Mouse (Mus musculus) liver (tissue): ENCODE measurements around the gene Amotl1.
"Not testable (repeated sequence)": the region's sequence is repeated elsewhere in the genome, so short reads cannot be mapped to it uniquely, and the experiment has no call there.

Experiments
- DNase-seq: peaks from one replicate; pipeline ENCODE4 v3.0.0-alpha.2; 2020; ENCODE audit warnings: mixed read lengths

Amotl1 gene

GRCm38 (mm10) chr9:14598157-14598556 is 46.7 kb downstream of the Amotl1 start:
- no peak for DNase-seq

DNA sequence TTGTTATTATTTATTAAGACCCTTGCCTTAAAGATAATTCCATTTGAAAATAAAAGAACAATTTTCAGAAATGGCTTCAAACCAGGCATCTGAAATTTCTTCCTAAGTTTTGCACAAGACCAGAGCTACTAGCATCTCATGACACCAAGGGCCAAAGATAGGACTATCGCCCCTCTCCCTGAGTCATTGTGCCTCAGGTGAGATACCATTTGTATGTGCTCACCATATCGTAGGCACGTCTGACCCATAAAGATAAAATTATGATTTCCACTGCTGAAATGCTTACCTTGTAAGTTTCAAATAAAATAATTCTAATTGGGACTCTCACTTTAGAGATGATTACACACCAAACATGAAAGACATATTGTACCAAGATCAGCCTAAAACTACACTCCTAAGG is 47.4 kb downstream of the Amotl1 start:
- DNase-seq: no peak

- DNase-seq: no peak
Measured at GRCm38 (mm10) chr9:14596858-14597257, 48.0 kb downstream of the Amotl1 start.

DNA sequence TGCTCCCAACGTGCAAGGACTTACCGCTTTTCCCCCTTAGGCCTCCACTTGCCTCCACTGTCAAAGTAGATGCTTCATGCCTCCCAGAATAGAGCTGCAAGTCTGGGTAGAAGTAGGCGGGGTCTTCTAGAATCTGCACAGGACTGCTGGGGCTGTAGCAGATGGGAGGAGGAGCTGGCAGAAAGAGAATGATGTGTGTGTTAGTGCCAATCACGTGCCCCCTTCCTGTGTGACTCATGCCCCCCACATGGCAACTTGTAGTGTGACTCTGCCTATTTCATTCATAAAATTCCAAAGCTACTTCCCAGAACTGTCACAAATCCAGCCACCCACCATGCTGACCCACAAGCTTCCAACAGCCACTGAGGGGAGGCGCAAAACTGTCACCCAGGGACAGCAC is 48.4 kb downstream of the Amotl1 start:
- DNase-seq: no peak

GRCm38 (mm10) chr9:14595893-14596292 is 49.0 kb downstream of the Amotl1 start:
- no peak for DNase-seq

GRCm38 (mm10) chr9:14593880-14594279 is 51.0 kb downstream of the Amotl1 start:
- no peak for DNase-seq

DNA sequence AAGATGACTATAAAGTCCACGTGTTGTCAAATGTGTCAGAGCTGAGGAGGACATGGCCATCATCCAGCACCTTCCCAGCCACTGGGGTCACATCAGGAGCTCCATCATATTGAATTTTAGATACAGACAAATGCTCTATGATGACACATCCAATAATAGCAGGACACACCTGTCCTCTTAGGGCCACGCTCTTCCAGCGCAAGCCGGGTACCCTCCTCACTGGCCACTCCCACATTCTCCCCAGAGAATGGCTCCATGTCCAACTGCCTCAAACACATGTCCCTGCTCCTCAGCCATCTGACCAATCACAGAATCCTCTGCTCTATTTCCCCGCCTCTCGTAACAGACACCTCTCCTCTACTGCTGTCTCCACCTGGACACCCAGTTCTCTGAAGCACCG is 54.2 kb downstream of the Amotl1 start:
- no peak for DNase-seq

GRCm38 (mm10) chr9:14588690-14589089 is 56.2 kb downstream of the Amotl1 start:
- no peak for DNase-seq

DNA sequence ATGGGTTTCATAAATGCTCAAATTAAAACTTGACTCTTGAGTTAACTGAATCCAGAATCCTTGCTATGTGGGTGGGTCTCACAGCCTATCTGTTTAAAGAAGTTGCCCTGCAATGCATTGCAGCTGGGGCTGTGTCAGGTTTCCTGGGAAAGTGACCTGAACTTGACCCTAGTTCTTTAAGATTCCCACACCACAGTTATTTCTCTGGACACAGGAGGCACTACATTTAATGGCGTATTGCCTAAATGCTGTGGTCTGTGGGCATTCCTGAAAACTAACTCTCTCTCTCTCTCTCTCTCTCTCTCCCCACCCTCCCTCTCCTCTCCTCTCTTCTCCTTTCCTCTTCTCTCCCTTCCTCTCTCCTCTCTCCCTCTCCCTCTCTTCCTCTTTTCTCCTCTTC is 59.2 kb downstream of the Amotl1 start:
- no peak for DNase-seq

DNA sequence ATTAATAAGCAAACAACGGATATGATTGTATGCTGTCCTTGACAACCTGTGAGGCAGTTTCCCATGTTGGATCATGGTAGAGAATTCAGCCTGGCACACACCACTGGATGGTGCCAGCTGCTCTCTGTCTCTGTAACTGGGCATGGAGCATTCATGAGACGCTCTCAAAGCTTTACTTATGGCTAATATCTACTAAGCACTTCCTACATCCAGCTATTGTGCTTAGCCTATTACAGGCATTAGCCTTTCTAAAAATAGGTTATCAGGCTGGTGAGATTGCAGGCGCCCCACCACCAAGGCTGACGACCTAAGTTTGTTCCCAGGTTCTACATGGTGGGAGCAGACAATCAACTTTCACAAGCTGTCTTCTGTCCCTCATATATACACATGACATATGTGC is 65.9 kb downstream of the Amotl1 start:
- no peak for DNase-seq

DNA sequence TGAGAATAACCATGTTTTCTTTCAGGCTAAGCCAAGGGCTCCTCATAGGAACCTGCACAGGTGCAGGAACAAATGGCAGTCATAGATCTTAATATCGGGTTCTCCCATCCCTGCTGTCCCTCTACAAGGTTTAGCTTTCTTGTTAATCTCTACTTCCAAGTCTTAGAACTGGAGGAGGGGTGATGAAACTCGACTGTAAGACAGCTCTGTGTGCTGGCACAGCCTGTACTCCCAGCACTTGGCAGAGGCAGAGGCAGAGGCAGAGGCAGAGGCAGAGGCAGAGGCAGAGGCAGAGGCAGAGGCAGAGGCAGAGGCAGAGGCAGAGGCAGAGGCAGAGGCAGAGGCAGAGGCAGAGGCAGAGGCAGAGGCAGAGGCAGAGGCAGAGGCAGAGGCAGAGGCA is 68.5 kb downstream of the Amotl1 start:
- not testable (repeated sequence) for DNase-seq

DNA sequence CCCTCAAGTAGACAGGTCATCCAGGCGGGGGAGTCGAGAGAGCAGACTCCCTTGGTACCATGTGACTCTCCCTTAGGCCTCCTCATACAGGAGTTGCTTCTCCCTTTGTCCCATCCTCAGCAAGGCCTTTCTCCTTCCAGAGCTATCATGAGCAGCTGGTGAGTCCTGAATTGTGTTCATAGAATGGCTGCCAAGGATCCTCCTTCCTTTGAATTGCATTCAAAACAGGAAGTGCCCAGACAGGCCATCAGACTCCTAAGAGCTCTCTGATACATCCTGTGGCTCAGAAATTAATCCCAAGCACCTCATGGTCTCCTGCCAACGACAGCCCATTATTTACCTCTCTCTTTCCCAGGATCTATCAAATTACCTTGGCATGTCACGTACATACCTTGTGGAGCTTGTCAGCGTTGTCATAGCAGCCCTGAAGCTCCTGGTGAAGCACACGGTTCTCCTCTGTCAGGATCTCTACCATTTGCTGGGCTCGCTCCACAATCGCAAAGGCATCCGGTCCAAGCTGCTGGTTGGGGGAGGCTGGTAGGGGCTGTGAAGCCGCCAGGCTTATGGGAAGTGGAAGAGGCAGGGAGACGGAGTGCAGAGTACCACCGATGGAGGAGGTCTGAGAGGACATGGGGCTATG is 70.0 kb downstream of the Amotl1 start:
- DNase-seq: no peak

DNA sequence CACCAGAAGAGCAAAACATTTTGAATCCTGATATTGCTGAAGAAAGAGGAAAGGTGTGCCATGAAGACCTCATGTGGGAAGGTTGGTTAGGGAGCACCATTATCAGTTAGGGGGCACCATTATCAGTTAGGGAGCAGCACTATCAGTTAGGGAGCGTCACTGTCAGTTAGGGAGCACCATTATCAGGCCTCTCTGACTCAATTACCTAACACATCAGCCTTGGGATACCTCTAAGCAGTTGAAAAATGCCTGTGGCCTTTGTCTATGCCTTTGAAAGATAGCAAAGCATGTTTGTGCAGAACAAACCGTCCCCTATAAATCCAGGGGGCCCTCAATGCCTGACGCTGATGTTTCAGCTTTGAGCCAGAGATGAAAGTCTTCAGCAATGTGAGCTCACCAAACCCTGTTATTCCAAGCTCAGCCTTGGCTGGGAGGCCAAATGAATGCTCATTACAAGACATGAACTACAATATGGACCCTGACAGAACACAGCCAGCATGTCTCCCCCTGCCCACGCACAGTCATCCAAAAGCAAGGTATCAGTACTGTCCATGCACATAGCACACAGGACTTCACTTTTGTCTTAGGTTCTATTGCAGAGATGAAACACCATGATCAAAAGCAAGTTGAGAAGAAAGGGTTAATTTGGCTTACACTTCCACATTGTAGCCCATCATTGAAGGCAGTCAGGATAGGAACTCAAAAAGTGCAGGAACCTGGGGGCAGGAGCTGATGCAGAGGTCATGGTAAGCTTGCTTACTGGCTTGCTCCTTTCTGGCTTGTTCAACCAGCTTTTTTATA is 75.5 kb downstream of the Amotl1 start:
- DNase-seq: no peak

DNA sequence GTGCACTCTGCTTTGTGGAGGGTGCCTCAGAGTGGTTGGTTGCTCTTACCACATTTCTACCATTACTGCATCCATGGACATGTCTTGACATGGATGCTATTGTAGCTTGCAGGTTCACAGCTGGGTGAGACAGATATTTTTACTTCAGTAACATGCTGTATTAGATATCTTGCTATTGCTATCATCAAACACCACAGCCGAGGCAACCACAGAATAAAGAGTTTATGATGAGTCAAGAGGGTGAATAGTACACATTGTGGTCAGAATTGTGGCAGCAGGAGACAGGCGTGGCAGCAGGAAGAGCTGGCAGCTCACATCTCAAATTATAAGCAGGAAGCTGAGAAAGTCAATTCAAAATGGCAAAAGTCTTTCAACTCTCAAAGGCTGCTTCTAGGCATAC is 76.4 kb downstream of the Amotl1 start:
- DNase-seq: no peak

DNA sequence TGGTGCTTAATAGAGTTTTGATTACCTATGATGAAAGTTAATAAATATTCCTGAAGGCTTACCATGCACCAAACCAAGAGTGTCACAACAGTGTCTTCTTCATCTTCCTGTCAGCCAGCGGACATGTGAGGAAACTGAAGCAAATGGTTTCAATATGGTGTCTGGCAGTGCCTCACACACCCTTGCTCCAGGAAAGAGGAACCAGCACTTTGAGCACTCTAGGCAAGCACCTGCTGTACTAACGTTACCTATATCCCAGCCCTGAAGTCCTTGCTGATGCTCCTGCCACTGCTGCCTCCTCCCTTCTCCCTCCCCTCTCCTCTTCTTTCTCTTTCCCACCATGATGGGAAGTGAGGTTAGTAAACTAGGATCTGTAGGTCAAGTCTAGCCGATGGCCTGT is 80.4 kb downstream of the Amotl1 start:
- no peak for DNase-seq

GRCm38 (mm10) chr9:14563351-14563750 is 81.5 kb downstream of the Amotl1 start:
- no peak for DNase-seq

DNA sequence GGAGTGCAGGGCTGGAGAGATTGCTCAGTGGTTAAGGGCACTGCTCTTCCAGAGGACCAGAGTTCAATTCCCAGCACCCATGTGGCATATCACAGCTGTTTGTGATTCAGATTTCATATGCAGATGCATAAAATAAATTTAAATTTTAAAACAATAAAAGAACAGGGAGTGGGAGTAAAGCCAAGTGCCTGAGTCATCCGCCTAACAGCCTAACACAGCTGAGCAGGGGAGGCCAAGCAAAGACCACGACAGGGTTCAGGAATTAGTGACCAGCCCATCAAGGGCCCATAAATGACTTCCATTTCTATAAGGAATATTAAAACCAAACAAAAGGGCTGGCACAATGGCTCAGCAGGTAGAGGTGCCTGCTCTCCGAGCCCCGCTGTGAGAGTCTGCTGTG is 84.3 kb downstream of the Amotl1 start:
- no peak for DNase-seq

- no peak for DNase-seq
Measured at GRCm38 (mm10) chr9:14559996-14560395, 84.9 kb downstream of the Amotl1 start.

GRCm38 (mm10) chr9:14559430-14559829 is 85.4 kb downstream of the Amotl1 start:
- DNase-seq: peak; percentile 17

DNA sequence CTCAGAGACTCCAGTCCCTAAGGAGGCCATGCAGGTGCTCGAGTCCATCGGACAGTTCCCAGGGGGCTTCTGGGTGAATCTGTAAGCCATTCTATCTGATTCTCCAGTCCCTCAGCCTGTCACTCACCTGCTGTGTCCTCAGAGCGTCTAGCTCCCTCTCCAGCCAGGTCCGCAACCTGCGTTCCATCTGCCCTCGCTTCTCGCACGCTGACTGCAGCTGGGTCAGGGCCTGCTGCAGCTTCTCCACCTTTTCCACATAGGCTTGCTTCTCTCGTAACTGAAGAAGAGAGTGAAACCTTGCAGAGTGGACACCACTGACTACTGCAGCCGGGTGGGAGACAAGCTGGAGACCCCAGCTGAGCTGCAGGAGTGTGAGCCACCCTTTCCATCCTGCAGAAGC is 86.5 kb downstream of the Amotl1 start:
- no peak for DNase-seq

DNA sequence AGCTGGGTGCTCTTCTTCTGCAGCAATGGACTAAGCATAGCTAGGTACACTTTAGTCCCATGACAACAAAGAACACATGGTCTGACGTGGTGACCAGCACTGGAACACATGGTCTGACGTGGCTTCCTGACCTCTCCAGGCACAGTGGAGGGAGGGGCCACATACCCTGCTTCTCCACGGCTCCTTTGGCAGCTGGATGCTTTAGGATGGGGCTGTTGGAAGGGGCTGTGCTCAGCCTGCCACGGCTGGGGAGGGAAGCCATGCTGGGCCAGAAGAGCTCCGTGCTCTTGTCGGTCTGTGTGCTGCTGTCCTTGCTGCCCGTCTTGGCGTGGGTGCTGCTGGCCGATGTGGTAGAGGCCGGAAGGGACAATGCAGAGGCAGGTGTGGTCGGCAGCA is 96.5 kb downstream of the Amotl1 start:
- no peak for DNase-seq

GRCm38 (mm10) chr9:14547584-14548365 is 97.1 kb downstream of the Amotl1 start:
- no peak for DNase-seq

DNA sequence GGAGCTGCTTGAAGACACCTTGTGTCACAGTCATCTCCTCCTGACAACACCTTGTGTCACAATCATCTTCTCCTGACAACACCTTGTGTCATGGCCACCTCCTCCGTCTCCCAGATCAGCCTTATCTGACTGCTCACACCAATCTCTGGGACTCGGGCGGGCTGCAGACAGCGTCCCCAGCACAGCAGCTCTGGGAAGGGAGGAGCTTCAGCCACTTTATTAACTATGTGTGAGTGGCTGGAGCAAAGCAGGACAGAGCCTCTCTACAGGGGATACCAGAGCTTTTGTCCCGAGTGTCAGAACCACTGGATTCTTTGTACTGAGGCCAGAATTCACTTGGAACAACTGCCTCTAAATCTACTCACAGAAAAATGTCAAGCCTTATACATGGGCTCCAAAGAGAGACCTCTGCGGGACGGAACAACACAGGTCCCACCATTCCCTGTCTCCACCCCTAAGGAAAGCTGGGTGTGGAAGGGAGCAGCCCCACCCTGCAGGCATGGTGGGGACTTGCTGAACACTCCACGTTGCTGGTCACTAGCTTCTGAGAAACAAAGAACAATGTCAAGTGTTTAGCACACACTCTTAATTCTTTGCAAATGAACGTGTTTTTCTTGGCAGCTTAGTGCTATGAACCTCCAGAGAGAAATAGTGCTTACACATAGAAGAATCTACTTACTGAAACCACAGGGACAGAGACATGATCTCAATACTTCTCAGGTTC is 100.7 kb downstream of the Amotl1 start:
- no peak for DNase-seq
